Mouse (Mus musculus) heart, adult 2 months (tissue): Measurements from ENCODE around the gene Mrtfa. TPM values are rescaled to one million over a fixed set of nuclear protein-coding genes. Genes with fewer than 3 reads are reported as not detected.

Source experiments
- DNase-seq, 2 experiments: peaks; one replicate each; pipeline ENCODE4 v3.0.0; 2021
- H3K27ac ChIP-seq: fragments of 200-600 bp; 2 replicates; pipeline ENCODE4 v1.8.1; 2022
- H3K27me3 ChIP-seq: fragments of 200-500 bp; 2 replicates; pipeline ENCODE4 v1.6.1; 2012; ENCODE audit warnings: mild to moderate bottlenecking, low read length, inconsistent platforms, mixed read lengths; ENCODE audit not compliant: control insufficient read depth, insufficient read depth
- H3K36me3 ChIP-seq: fragments of 200-500 bp; 2 replicates; pipeline ENCODE4 v1.6.1; 2012; ENCODE audit warnings: low read length, inconsistent platforms; ENCODE audit not compliant: control insufficient read depth, insufficient read depth
- H3K4me1 ChIP-seq: fragments of 200-500 bp; 2 replicates; pipeline ENCODE4 v1.6.1; 2011; ENCODE audit warnings: low read length; ENCODE audit not compliant: control insufficient read depth, insufficient read depth
- H3K4me3 ChIP-seq: fragments of 200-600 bp; 2 replicates; pipeline ENCODE4 v1.8.1; 2022
- H3K79me2 ChIP-seq: fragments of 200-500 bp; replicated peaks from 2 replicates; pipeline ENCODE4 v1.6.1; 2012; ENCODE audit warnings: mild to moderate bottlenecking, inconsistent platforms, low read length, moderate library complexity, mixed read lengths; ENCODE audit not compliant: control insufficient read depth, insufficient read depth
- H3K9ac ChIP-seq: fragments of 200-500 bp; 2 replicates; pipeline ENCODE4 v1.6.1; 2012; ENCODE audit warnings: low read depth, mild to moderate bottlenecking, control low read depth, inconsistent platforms, low read length, mixed read lengths
- CTCF ChIP-seq: fragments of 200-600 bp; IDR thresholded peaks from 2 replicates; pipeline ENCODE4 v1.8.1; 2022; ENCODE audit warnings: antibody characterized with exemption, mild to moderate bottlenecking, moderate library complexity
- EP300 ChIP-seq: fragments of 200-500 bp; IDR thresholded peaks from 2 replicates; pipeline ENCODE4 v1.6.1; 2011; ENCODE audit warnings: low read depth, low read length, control low read depth; ENCODE audit not compliant: insufficient read depth
- POLR2A ChIP-seq: fragments of 200-500 bp; IDR thresholded peaks from 2 replicates; pipeline ENCODE4 v1.6.1; 2011; ENCODE audit warnings: mild to moderate bottlenecking, low read depth, low read length, control low read depth; ENCODE audit not compliant: insufficient read depth
- WGBS: fragments of 180-500 bp; shearing (Covaris S2); methylation state at CpG from one replicate; pipeline ENCODE4 v1.1.7; 2018; 5-methylcytosine and 5-hydroxymethylcytosine counted together
- intact Hi-C: fragments of 180-260 bp; cut with DNase I; formaldehyde crosslinking; loops from one replicate; pipeline ENCODE4 v1.15.1; 2025
- polyA plus RNA-seq: library from polyadenylated mRNA; depleted of rRNA; stranded (reverse); fragments of >200 nt; gene quantifications from 2 replicates; pipeline ENCODE4 v1.2.3, GENCODE M21; 2012
- total RNA-seq, 2 experiments: library from RNA; stranded (reverse); gene quantifications; 2 replicates each; pipeline ENCODE4 v1.2.3; 2021

Mrtfa gene
- total and polyA plus RNA-seq, 3 experiments: 7.2 to 11.0 (median 9.0) TPM

- Histone ChIP-seq H3K27ac (no peak overlapping the region), H3K4me1 (peaks cover 13% of the 10 kb centered on the region), H3K4me3 (no peak overlapping the region), H3K36me3 (no peaks in the 10 kb centered on the region), H3K27me3 (no peaks in the 10 kb centered on the region), H3K9ac (no peak overlapping the region), H3K79me2 (no peaks in the 10 kb centered on the region)
- TF ChIP-seq CTCF: no peak; the same call in 1 of the 2 replicates
- TF ChIP-seq EP300: peak; percentile 86; the same call in 1 of the 2 replicates
- intact Hi-C loops: loop anchor here (1.0 to 5.0 kb wide), 4 partner anchors 22 to 275 kb away; no protein-coding TSS in a partner anchor
- WGBS: 21% methylated on average over 8 of the region's 8 CpGs
- DNase-seq: peak; percentile 78 to 84
Measured at GRCm38 (mm10) chr15:81027378-81028173, 163.0 kb downstream of the Mrtfa start.

DNA sequence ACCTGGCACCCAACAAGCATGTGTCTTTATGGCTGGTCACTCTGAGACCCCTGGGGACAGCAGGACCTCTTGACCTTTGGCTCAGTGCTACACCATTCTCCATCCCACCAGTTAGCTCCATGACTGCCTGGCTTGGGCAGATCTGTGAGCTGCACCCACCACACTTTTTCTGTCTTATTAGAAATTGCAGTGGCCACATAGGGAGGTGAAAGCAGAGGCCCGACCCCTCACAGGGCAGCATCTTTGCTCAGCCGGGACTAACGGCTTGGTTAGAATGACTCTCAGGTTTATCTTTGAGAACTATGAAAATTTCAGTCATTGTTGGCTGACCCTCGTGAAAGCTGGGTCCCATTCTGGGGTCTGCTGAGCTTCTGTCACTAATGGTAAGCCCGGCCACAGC is 163.7 kb downstream of the Mrtfa start:
- no peak for DNase-seq
- H3K79me2 ChIP-seq: no peaks in the 10 kb centered on the region
- no peak overlapping the region for H3K4me3 ChIP-seq
- peaks cover 13% of the 10 kb centered on the region for H3K4me1 ChIP-seq
- H3K27ac ChIP-seq: no peak overlapping the region
- no peak for TF ChIP-seq EP300
- no peak for TF ChIP-seq CTCF
- TF ChIP-seq POLR2A: no peak
- H3K27me3 ChIP-seq: no peaks in the 10 kb centered on the region
- intact Hi-C loops: loop anchor here (1.0 to 5.0 kb wide), 4 partner anchors 22 to 275 kb away; no protein-coding TSS in a partner anchor
- 75% methylated on average over 5 of the region's 5 CpGs for WGBS
- H3K36me3 ChIP-seq: no peaks in the 10 kb centered on the region
- no peak overlapping the region for H3K9ac ChIP-seq

DNA sequence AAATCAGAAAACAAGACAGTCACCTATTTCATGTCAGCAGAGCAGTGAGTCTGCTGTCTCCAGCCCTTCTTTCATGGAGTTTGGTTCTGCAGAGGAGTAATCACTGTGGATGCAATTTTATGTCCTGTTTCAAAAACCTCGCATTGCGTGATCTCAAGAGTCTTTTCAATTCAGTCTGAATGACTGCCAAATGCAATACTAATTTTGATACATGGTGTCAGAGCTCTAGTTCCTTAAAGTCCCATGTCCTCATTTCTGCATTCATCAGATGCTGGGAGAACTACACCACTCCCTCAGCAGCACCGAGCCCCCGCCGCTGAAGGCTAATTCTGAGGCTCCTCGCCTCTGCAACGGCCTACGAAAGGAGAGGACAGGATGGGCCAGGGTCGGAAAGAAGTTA is 166.7 kb downstream of the Mrtfa start:
- DNase-seq: no peak
- H3K79me2 ChIP-seq: no peaks in the 10 kb centered on the region
- no peaks in the 10 kb centered on the region for H3K27me3 ChIP-seq
- H3K4me3 ChIP-seq: no peak overlapping the region
- no peak overlapping the region for H3K27ac ChIP-seq
- H3K36me3 ChIP-seq: no peaks in the 10 kb centered on the region
- H3K9ac ChIP-seq: no peak overlapping the region
- H3K4me1 ChIP-seq: peaks cover 6% of the 10 kb centered on the region
- 90% methylated on average over 9 of the region's 9 CpGs for WGBS
- intact Hi-C loops: no loop called here
- TF ChIP-seq CTCF: no peak
- no peak for TF ChIP-seq EP300
- TF ChIP-seq POLR2A: no peak

DNA sequence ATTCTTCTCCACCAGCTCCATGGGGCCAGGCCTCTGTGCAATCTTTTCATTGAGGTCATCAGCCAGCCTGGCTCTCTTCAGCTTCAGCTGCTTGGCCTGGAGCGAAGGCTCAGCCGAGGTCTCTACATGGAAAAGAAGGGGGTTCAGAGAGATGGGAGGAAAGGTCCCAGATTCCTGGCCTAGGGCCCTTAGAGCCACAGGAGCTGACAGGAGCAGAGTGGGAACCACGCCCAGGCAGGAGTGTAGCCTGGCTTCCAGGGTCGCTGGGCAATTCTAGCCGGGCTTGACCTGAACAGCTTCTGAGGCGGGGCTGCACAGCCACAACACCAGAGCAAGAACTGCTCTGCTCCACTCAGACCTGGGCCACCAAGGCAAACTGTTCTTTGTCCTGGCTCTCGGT is 168.1 kb downstream of the Mrtfa start:
- Histone ChIP-seq H3K9ac (no peak overlapping the region), H3K4me3 (no peak overlapping the region), H3K36me3 (no peaks in the 10 kb centered on the region), H3K27ac (no peak overlapping the region), H3K79me2 (no peaks in the 10 kb centered on the region), H3K27me3 (no peaks in the 10 kb centered on the region), H3K4me1 (peaks cover 1% of the 10 kb centered on the region; the same call in 1 of the 2 replicates)
- TF ChIP-seq CTCF (no peak), EP300 (no peak), POLR2A (no peak)
- no peak for DNase-seq
- intact Hi-C loops: no loop called here
- WGBS: 87% methylated on average over 7 of the region's 7 CpGs

DNA sequence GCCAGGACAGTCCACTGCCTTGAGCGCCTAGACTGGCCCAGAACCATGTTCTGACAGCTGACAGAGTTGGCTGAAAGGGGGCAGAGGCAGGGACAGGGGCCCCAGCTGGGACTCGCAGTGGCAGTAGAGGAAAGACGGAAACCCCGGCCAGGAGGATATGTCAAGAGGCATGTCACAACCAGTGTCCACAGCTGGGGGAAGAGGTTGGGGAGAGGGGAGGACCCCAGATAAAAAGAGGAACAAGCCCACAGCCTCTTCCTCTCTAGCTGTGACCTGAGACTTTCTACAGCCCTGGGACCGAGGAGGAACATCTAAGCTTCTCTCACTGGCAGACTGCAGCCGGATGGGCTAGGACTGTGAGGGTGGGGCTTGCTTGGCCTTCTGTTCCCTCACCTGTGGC is 169.2 kb downstream of the Mrtfa start:
- peak in 1 of 2 experiments; percentile 56 for DNase-seq
- 76% methylated on average over 6 of the region's 6 CpGs for WGBS
- intact Hi-C loops: no loop called here
- Histone ChIP-seq H3K9ac (no peak overlapping the region), H3K36me3 (no peaks in the 10 kb centered on the region), H3K4me3 (no peak overlapping the region), H3K4me1 (no peaks in the 10 kb centered on the region; the same call in 1 of the 2 replicates), H3K27ac (no peak overlapping the region), H3K79me2 (no peaks in the 10 kb centered on the region), H3K27me3 (no peaks in the 10 kb centered on the region)
- TF ChIP-seq POLR2A: no peak
- TF ChIP-seq EP300: no peak
- no peak for TF ChIP-seq CTCF

DNA sequence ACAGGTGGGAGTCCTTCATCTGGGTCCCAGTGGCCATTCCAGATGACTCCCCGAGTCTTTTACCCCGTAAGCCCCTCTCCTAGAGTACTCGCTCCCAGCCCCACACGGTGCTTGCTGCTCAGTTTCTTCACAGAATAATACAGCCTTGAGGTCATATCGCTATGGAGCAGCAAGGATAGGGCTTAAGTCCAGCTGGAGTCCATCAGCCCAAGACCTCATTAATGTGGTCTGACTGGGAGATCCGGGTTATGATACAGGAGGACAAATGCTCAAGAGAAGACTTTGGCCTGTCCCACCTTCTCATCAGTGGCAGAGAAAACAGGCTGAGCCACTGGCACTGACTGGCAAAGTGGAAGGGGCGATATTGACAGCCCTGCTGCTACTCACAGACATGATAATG is 173.2 kb downstream of the Mrtfa start:
- WGBS: 91% methylated on average over 7 of the region's 7 CpGs
- Histone ChIP-seq H3K9ac (no peak overlapping the region), H3K4me1 (no peaks in the 10 kb centered on the region; the same call in 1 of the 2 replicates), H3K4me3 (no peak overlapping the region), H3K36me3 (no peaks in the 10 kb centered on the region), H3K27ac (no peak overlapping the region), H3K27me3 (no peaks in the 10 kb centered on the region), H3K79me2 (no peaks in the 10 kb centered on the region)
- no peak for TF ChIP-seq POLR2A
- TF ChIP-seq EP300: no peak
- no peak for TF ChIP-seq CTCF
- no peak for DNase-seq
- intact Hi-C loops: no loop called here
